Mouse (Mus musculus): ENCODE measurements around the gene Vwa8. TPM values are rescaled to one million over a fixed set of nuclear protein-coding genes. Genes with fewer than 3 reads are reported as not detected.

The Vwa8 gene
- polyA plus RNA-seq, 1 experiment from 2014 or later = 11.7 TPM

DNA sequence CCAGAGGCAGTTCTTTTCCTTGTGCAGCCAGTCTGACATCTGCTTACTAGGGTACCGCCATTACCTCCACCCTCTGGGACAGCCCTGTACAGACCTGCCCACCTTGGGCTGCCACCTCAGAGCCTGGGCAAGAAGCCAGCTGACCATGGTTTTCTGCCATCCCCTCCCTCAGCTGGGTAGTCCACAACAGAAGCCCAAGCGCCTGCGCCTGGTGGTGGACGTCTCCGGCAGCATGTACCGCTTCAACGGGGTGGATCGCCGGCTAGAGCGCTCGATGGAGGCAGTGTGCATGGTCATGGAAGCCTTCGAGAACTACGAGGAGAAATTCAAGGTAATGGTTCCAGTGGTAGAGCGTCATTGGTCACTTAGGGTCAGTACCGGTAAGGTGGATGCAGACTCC is 333.9 kb downstream of the Vwa8 start:
- Histone ChIP-seq H3K9ac (ENCODE audit: low read length) (no peak overlapping the region), H3K27ac (replicated peaks) (no peak overlapping the region), H3K27me3 (ENCODE audit: control insufficient read depth, insufficient read depth, low read length) (no peaks in the 10 kb centered on the region), H3K4me2 (replicated peaks; ENCODE audit: low read depth) (no peak overlapping the region), H3K36me3 (ENCODE audit: control insufficient read depth, insufficient read depth, low read length) (peaks cover 2% of the 10 kb centered on the region; the same call in 1 of the 2 replicates), H3K4me3 (ENCODE audit: low read depth, low read length) (no peak overlapping the region), H3K9me3 (ENCODE audit: control insufficient read depth, low read length) (no peaks in the 10 kb centered on the region), H3K4me1 (replicated peaks; ENCODE audit: control insufficient read depth, insufficient read depth) (no peaks in the 10 kb centered on the region)
- TF ChIP-seq EP300 (optimal IDR thresholded peaks at IDR 0.05) = no peak
- TF ChIP-seq CTCF (IDR thresholded peaks at IDR 0.05; ENCODE audit: low read depth) = no peak
- DNase-seq (ENCODE audit: low spot score) = no peak
- WGBS = 93% methylated on average over 15 of the region's 15 CpGs
- ATAC-seq (ENCODE audit: low FRiP score, low TSS enrichment) = no peak

DNA sequence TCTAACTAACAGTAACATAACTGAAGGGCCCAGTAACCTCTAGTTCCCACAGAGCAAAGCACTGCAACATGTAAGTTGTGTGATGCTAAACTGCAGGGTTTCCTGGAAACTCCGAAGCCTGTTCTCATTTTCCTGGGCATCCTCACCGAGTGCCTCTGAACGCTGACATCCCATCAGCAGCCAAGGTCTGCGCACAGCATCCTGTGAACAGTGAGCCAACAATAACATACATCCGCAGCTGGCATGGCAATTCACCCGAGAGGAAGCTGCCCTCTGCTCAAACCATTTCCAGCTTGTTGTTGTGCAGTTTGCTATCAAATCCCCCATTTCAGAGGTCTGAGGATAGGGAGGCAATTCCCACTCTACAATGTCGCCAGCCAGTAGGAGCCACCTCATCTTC is 334.4 kb downstream of the Vwa8 start:
- Histone ChIP-seq H3K4me2 (replicated peaks; ENCODE audit: low read depth) (no peak overlapping the region), H3K4me3 (ENCODE audit: low read depth, low read length) (no peak overlapping the region), H3K4me1 (replicated peaks; ENCODE audit: control insufficient read depth, insufficient read depth) (no peaks in the 10 kb centered on the region), H3K9me3 (ENCODE audit: control insufficient read depth, low read length) (no peaks in the 10 kb centered on the region), H3K27me3 (ENCODE audit: control insufficient read depth, insufficient read depth, low read length) (no peaks in the 10 kb centered on the region), H3K27ac (replicated peaks) (no peak overlapping the region), H3K9ac (ENCODE audit: low read length) (no peak overlapping the region), H3K36me3 (ENCODE audit: control insufficient read depth, insufficient read depth, low read length) (peaks cover 2% of the 10 kb centered on the region; the same call in 1 of the 2 replicates)
- no peak for DNase-seq (ENCODE audit: low spot score)
- TF ChIP-seq EP300 (optimal IDR thresholded peaks at IDR 0.05) (no peak), CTCF (IDR thresholded peaks at IDR 0.05; ENCODE audit: low read depth) (no peak)
- ATAC-seq (ENCODE audit: low FRiP score, low TSS enrichment) = no peak
- 75% methylated on average over 7 of the region's 7 CpGs for WGBS

DNA sequence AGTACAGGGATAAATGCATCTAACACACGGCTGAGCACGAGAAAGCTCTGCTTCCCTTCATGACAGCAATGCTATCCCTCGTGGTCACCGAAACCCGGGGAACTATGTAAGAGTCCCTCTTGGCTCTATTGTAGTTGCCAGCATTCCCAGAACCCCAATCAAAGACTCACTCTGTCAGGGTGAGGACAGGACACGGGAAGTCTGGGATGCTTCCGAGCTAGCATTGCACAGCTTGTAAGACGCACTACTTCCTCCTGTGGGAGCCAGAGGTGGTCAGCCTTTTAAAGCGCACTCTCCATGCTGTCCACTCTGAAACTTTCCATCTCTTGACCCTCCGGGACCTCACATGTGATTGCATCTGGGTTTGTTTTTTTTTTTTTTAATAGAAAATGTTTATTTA is 335.2 kb downstream of the Vwa8 start:
- Histone ChIP-seq H3K4me1 (replicated peaks; ENCODE audit: control insufficient read depth, insufficient read depth) (no peaks in the 10 kb centered on the region), H3K9ac (ENCODE audit: low read length) (no peak overlapping the region), H3K4me3 (ENCODE audit: low read depth, low read length) (no peak overlapping the region), H3K4me2 (replicated peaks; ENCODE audit: low read depth) (no peak overlapping the region), H3K9me3 (ENCODE audit: control insufficient read depth, low read length) (no peaks in the 10 kb centered on the region), H3K27ac (replicated peaks) (peak overlapping the region; percentile 35; the same call in 1 of the 2 replicates), H3K27me3 (ENCODE audit: control insufficient read depth, insufficient read depth, low read length) (no peaks in the 10 kb centered on the region), H3K36me3 (ENCODE audit: control insufficient read depth, insufficient read depth, low read length) (peaks cover 2% of the 10 kb centered on the region; the same call in 1 of the 2 replicates)
- WGBS = 81% methylated on average over 10 of the region's 10 CpGs
- DNase-seq (ENCODE audit: low spot score) (no peak), ATAC-seq (ENCODE audit: low FRiP score, low TSS enrichment) (no peak)
- TF ChIP-seq EP300 (optimal IDR thresholded peaks at IDR 0.05) (no peak), CTCF (IDR thresholded peaks at IDR 0.05; ENCODE audit: low read depth) (no peak)

DNA sequence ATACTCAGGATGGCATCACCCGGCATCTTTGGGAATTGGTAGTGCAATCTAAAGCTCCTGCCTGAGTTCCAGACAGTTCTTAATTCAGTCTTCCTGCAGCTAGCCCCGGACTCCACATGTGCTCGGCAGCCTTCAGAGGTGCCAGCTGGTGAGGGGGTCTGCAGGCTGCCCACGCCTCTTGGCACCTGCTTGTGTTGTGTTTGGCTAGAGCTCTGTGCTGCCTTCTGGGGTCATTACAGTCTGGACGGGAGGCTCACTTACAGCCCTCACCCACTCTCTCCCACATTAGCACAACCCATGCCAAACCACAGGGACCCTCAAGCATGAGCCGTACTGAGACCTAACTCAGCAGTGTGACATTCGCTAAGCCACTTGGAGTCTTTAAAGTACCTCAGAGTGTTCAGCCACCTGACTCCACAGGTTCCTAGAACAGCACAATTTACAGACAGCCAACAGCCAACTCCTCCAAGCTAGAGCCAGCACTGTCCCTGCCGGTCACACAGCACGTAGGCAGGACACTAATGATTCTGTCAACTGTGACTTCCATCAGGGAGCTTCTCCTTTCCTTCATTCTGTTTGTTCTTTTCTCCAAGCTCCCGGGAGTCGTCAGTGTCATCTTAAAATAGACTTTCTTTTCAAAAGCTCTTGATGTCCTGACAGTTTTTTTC is 336.3 kb downstream of the Vwa8 start:
- Histone ChIP-seq H3K4me2 (replicated peaks; ENCODE audit: low read depth) (no peak overlapping the region), H3K9ac (ENCODE audit: low read length) (no peak overlapping the region), H3K27me3 (ENCODE audit: control insufficient read depth, insufficient read depth, low read length) (no peaks in the 10 kb centered on the region), H3K4me1 (replicated peaks; ENCODE audit: control insufficient read depth, insufficient read depth) (no peaks in the 10 kb centered on the region), H3K36me3 (ENCODE audit: control insufficient read depth, insufficient read depth, low read length) (peaks cover 2% of the 10 kb centered on the region; the same call in 1 of the 2 replicates), H3K27ac (replicated peaks) (no peak overlapping the region), H3K9me3 (ENCODE audit: control insufficient read depth, low read length) (no peaks in the 10 kb centered on the region), H3K4me3 (ENCODE audit: low read depth, low read length) (no peak overlapping the region)
- TF ChIP-seq EP300 (optimal IDR thresholded peaks at IDR 0.05) (no peak), CTCF (IDR thresholded peaks at IDR 0.05; ENCODE audit: low read depth) (no peak)
- ATAC-seq (ENCODE audit: low FRiP score, low TSS enrichment) (no peak), DNase-seq (ENCODE audit: low spot score) (no peak)
- WGBS = 75% methylated on average over 11 of the region's 11 CpGs

DNA sequence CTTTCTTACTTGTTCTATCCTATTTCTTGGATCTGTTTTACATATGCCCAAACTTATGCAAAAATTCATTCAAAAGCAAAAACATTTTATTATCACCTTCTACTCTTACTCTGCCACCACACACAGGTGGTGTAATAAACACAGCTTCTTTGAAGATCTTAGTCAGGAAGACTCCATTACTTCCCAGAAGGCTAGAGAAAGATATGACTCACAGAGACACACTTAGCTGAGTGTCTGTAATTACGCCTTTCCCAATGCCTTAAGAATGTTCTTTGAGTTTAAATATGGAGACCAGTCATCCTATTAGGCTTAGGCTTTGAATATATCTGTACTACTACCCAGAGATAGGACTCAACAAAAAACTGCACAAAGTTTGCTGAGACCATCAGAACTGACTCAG is 338.1 kb downstream of the Vwa8 start:
- Histone ChIP-seq H3K9me3 (ENCODE audit: control insufficient read depth, low read length) (no peaks in the 10 kb centered on the region), H3K4me3 (ENCODE audit: low read depth, low read length) (no peak overlapping the region), H3K36me3 (ENCODE audit: control insufficient read depth, insufficient read depth, low read length) (peaks cover 2% of the 10 kb centered on the region; the same call in 1 of the 2 replicates), H3K27ac (replicated peaks) (no peak overlapping the region), H3K27me3 (ENCODE audit: control insufficient read depth, insufficient read depth, low read length) (no peaks in the 10 kb centered on the region), H3K4me1 (replicated peaks; ENCODE audit: control insufficient read depth, insufficient read depth) (no peaks in the 10 kb centered on the region), H3K4me2 (replicated peaks; ENCODE audit: low read depth) (no peak overlapping the region), H3K9ac (ENCODE audit: low read length) (no peak overlapping the region)
- WGBS = 85% methylated on average over 1 of the region's 1 CpGs
- no peak for ATAC-seq (ENCODE audit: low FRiP score, low TSS enrichment)
- no peak for DNase-seq (ENCODE audit: low spot score)
- no peak for TF ChIP-seq CTCF (IDR thresholded peaks at IDR 0.05; ENCODE audit: low read depth)

DNA sequence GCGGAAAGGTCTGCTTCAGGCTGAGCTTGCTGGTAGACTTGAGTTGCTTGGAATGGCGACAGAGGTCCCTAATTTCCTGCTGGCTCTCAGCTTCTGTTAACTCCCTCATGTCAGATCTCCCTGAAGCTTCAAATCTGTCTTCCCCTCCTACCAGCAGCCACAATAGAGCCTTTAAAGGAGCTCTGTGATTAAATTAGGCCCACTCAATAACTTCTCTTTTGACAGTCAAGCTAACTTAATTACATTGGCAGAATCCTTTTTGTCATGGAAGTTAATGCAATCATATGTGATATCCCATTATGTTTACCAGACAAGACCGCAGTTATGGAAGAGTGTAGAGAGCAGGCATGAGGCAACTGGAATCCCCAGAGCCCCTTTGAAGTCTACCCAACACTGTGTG is 347.9 kb downstream of the Vwa8 start:
- WGBS = 57% methylated on average over 3 of the region's 3 CpGs
- no peaks in the 10 kb centered on the region for H3K36me3 ChIP-seq (ENCODE audit: control insufficient read depth, insufficient read depth, low read length)
- no peak overlapping the region for H3K9ac ChIP-seq (ENCODE audit: low read length)
- H3K27me3 ChIP-seq (ENCODE audit: control insufficient read depth, insufficient read depth, low read length) = no peaks in the 10 kb centered on the region
- no peak overlapping the region for H3K27ac ChIP-seq (replicated peaks)
- no peak overlapping the region for H3K4me3 ChIP-seq (ENCODE audit: low read depth, low read length)
- no peak for TF ChIP-seq EP300 (optimal IDR thresholded peaks at IDR 0.05)
- no peak for TF ChIP-seq CTCF (IDR thresholded peaks at IDR 0.05; ENCODE audit: low read depth)
- H3K4me1 ChIP-seq (replicated peaks; ENCODE audit: control insufficient read depth, insufficient read depth) = no peaks in the 10 kb centered on the region
- no peak overlapping the region for H3K4me2 ChIP-seq (replicated peaks; ENCODE audit: low read depth)
- ATAC-seq (ENCODE audit: low FRiP score, low TSS enrichment) (no peak), DNase-seq (ENCODE audit: low spot score) (no peak)
- H3K9me3 ChIP-seq (ENCODE audit: control insufficient read depth, low read length) = no peaks in the 10 kb centered on the region

All from stomach, postnatal 0 days (tissue).